Mouse (Mus musculus): ENCODE data around the gene Abhd17a. TPM values are rescaled to one million over a fixed set of nuclear protein-coding genes. Genes with fewer than 3 reads are reported as not detected.

Gene Abhd17a
- total RNA-seq, 1 experiment = 67.9 TPM

DNA sequence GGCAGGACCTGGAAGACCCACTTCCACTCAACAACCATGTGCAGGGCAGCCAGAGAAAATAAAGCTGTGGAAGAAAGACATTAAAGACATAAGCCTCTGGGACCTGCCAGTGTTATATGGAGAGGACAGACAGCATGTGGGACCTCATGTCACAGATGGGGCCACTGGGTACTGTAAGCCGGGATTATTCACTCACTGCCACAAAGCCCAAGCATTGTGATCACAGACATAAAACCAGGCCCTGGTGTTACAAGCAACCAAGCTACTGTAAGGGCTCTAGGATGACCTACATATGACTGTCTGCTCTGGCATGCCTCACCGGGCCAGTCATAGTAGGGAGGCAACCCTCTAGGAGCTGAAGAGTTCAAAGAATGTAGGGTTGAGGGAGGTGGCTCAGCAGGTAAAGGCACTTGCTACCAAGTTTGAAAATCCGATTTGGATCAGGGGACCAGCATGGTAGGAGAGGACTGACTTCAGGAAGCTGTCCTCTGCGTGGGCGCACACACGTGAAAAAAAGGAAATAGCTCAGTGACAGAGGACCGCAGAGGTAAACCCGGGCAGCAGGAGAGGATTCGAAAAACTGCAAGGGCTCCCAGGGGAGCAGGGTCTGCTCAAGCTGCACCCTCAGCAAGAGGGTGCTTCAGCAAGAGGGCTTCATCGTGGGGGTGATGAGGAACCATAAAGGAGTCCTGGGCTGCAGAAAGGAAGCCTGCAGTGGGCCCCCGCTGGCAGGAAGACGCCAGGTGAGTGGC, 838 bp downstream of the Abhd17a start:
- TF ChIP-seq MAFK (IDR thresholded peaks at IDR 0.05; ENCODE audit: insufficient read depth, low read depth, low read length) (no peak), HCFC1 (IDR thresholded peaks at IDR 0.05; ENCODE audit: borderline replicate concordance, insufficient read depth, low read length) (no peak), CHD2 (IDR thresholded peaks at IDR 0.05; ENCODE audit: low read depth, low read length) (no peak), ZC3H11A (IDR thresholded peaks at IDR 0.05; ENCODE audit: borderline replicate concordance, low read depth, low read length) (no peak)
- no peak for DNase-seq (ENCODE audit: low read depth, low spot score)
- H3K27ac ChIP-seq (ENCODE audit: insufficient read depth, low read depth, low read length, poor library complexity, severe bottlenecking) = no peak overlapping the region
- in situ Hi-C loops (cut with MboI; ENCODE audit: low sequenced_read_pairs in 2 of 2, unreplicated experiment in 2 of 2) = no loop called here
- H3K4me3 ChIP-seq (ENCODE audit: insufficient read depth in 1 of 2, low read depth in 1 of 2, low read length in 2 of 2, poor library complexity in 1 of 2, severe bottlenecking in 1 of 2) = peak overlapping the region; percentile 93 to 99
- H3K9ac ChIP-seq (ENCODE audit: insufficient read depth, low read depth, low read length, poor library complexity, severe bottlenecking) = peak overlapping the region; percentile 94
- no peaks in the 10 kb centered on the region for H3K9me3 ChIP-seq (ENCODE audit: control insufficient read depth, insufficient read depth, low read depth, low read length)
- H3K36me3 ChIP-seq (ENCODE audit: control insufficient read depth, insufficient read depth, low read length, poor library complexity, severe bottlenecking) = no peaks in the 10 kb centered on the region; the same call in 1 of the 2 replicates
- H3K4me1 ChIP-seq (ENCODE audit: control insufficient read depth in 2 of 2, insufficient read depth in 2 of 2, low read length in 2 of 2, poor library complexity in 1 of 2) = peaks cover 2 to 15% of the 10 kb centered on the region in 2 experiments; a peak in 3 of 4 replicates

DNA sequence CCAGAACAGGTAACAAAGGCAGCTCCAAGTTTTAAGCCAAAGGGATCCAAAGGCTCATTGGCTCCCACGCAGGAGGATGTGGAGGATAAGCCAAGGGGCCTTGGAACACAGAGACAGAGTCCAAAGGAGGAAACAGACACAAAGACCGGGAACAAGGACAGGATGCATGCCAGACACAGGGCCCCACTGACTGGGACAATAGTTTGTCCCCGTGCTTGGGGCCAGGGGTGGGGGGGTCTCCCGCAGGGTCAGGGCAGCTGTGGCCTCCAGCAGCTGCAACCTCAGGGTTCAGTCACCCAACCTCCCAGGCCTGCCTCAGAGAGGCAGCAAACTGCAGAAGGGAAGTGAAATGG, 2.9 kb downstream of the Abhd17a start:
- in situ Hi-C loops (cut with MboI; ENCODE audit: low sequenced_read_pairs in 2 of 2, unreplicated experiment in 2 of 2) = no loop called here
- peaks cover 3 to 18% of the 10 kb centered on the region in 2 experiments; a peak in 3 of 4 replicates for H3K4me1 ChIP-seq (ENCODE audit: control insufficient read depth in 2 of 2, insufficient read depth in 2 of 2, low read length in 2 of 2, poor library complexity in 1 of 2)
- no peak overlapping the region for H3K27ac ChIP-seq (ENCODE audit: insufficient read depth, low read depth, low read length, poor library complexity, severe bottlenecking)
- H3K4me3 ChIP-seq (ENCODE audit: insufficient read depth in 1 of 2, low read depth in 1 of 2, low read length in 2 of 2, poor library complexity in 1 of 2, severe bottlenecking in 1 of 2) = 0 out of 4 replicates have a peak overlapping the region, but pooled peaks of 1 of the 2 experiments have one; percentile 6
- H3K9me3 ChIP-seq (ENCODE audit: control insufficient read depth, insufficient read depth, low read depth, low read length) = no peaks in the 10 kb centered on the region
- H3K9ac ChIP-seq (ENCODE audit: insufficient read depth, low read depth, low read length, poor library complexity, severe bottlenecking) = no peak overlapping the region
- no peaks in the 10 kb centered on the region; the same call in 1 of the 2 replicates for H3K36me3 ChIP-seq (ENCODE audit: control insufficient read depth, insufficient read depth, low read length, poor library complexity, severe bottlenecking)
- TF ChIP-seq CHD2 (IDR thresholded peaks at IDR 0.05; ENCODE audit: low read depth, low read length) = no peak
- no peak for DNase-seq (ENCODE audit: low read depth, low spot score)

DNA sequence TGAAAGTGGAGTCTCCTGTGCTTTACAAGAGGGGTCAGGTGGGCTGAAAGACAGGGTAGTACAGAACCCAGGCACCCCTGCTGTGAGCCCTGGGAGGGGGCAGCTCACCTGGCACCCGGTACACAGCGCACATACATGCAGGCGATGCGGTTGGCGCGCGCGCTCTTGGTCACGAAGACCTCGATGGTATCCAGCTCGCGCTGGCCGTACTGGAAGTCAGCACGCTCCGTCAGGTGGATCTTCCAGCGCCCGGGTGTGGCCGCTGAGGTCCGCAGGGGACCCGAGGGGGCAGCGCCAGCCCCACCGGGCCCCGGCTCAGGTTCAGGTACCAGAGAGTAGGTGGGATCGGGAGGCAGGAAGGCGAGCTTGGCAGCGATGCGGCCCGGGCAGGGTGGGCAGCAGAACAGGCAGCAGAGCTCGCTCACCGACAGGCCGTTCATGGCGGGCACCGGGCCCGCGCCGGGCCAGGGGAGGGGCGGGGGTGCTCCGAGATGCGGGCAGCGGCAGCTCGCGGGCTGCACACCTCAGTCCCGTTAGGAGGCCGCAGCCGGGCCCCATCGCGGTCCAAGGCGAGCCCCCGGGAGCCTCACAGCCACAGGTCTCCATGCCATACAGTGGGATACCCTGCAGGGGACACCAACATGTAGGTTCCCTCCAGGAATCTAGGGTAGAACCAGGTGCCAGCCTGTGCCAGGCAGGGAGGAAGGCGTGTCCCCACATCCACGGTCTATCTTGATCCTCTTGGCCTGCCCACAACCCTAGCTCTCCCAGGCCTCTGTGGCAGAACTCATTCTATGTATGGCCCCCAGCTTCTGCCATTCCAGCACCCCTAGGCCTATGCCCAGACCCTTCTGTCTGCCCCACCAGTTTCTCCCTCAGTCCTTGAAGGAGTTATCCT, 3.5 kb downstream of the Abhd17a start:
- H3K4me1 ChIP-seq (ENCODE audit: control insufficient read depth in 2 of 2, insufficient read depth in 2 of 2, low read length in 2 of 2, poor library complexity in 1 of 2) = peaks cover 3 to 18% of the 10 kb centered on the region in 2 experiments; a peak in 3 of 4 replicates
- no peak for TF ChIP-seq ZC3H11A (IDR thresholded peaks at IDR 0.05; ENCODE audit: borderline replicate concordance, low read depth, low read length)
- TF ChIP-seq CHD2 (IDR thresholded peaks at IDR 0.05; ENCODE audit: low read depth, low read length) = no peak
- no peak for TF ChIP-seq MAFK (IDR thresholded peaks at IDR 0.05; ENCODE audit: insufficient read depth, low read depth, low read length)
- no peak for TF ChIP-seq HCFC1 (IDR thresholded peaks at IDR 0.05; ENCODE audit: borderline replicate concordance, insufficient read depth, low read length)
- no peak for TF ChIP-seq ZNF384 (IDR thresholded peaks at IDR 0.05; ENCODE audit: low read depth, low read length)
- H3K9me3 ChIP-seq (ENCODE audit: control insufficient read depth, insufficient read depth, low read depth, low read length) = no peaks in the 10 kb centered on the region
- no peak for DNase-seq (ENCODE audit: low read depth, low spot score)
- no peaks in the 10 kb centered on the region; the same call in 1 of the 2 replicates for H3K36me3 ChIP-seq (ENCODE audit: control insufficient read depth, insufficient read depth, low read length, poor library complexity, severe bottlenecking)
- peak overlapping the region; percentile 6 to 56; a peak in 2 of 4 replicates for H3K4me3 ChIP-seq (ENCODE audit: insufficient read depth in 1 of 2, low read depth in 1 of 2, low read length in 2 of 2, poor library complexity in 1 of 2, severe bottlenecking in 1 of 2)
- 0 out of 2 replicates have a peak overlapping the region, but pooled peaks have one; percentile 43 for H3K9ac ChIP-seq (ENCODE audit: insufficient read depth, low read depth, low read length, poor library complexity, severe bottlenecking)
- H3K27ac ChIP-seq (ENCODE audit: insufficient read depth, low read depth, low read length, poor library complexity, severe bottlenecking) = no peak overlapping the region
- in situ Hi-C loops (cut with MboI; ENCODE audit: low sequenced_read_pairs in 2 of 2, unreplicated experiment in 2 of 2) = no loop called here

DNA sequence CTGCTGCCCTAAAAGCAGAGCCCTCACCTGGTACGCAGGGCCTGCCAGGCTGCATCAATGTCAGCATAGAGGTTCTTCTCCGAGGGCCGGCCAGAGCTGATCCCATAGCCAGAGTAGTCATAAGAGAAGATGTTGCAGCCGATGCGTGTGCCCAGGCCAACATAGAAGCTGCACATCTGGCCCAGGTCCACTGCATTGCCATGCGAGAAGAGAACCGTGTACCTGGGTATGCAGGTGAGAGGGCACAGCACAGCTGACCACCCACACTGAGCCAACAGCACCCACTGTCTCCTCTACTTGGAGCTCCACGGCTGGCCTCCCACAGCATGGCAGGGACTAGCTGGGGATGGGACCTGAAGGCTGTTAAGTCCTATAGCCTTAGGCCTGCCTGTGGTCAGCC, 4.6 kb downstream of the Abhd17a start:
- H3K4me3 ChIP-seq (ENCODE audit: insufficient read depth in 1 of 2, low read depth in 1 of 2, low read length in 2 of 2, poor library complexity in 1 of 2, severe bottlenecking in 1 of 2) = no peak overlapping the region
- in situ Hi-C loops (cut with MboI; ENCODE audit: low sequenced_read_pairs in 2 of 2, unreplicated experiment in 2 of 2) = no loop called here

More for the DNA sequence above, 4.6 kb downstream of the Abhd17a start:
- Histone ChIP-seq H3K9ac (ENCODE audit: insufficient read depth, low read depth, low read length, poor library complexity, severe bottlenecking) (no peak overlapping the region), H3K27ac (ENCODE audit: insufficient read depth, low read depth, low read length, poor library complexity, severe bottlenecking) (no peak overlapping the region), H3K4me1 (ENCODE audit: control insufficient read depth in 2 of 2, insufficient read depth in 2 of 2, low read length in 2 of 2, poor library complexity in 1 of 2) (peaks cover 3 to 16% of the 10 kb centered on the region in 2 experiments; a peak in 3 of 4 replicates), H3K36me3 (ENCODE audit: control insufficient read depth, insufficient read depth, low read length, poor library complexity, severe bottlenecking) (no peaks in the 10 kb centered on the region; the same call in 1 of the 2 replicates), H3K9me3 (ENCODE audit: control insufficient read depth, insufficient read depth, low read depth, low read length) (no peaks in the 10 kb centered on the region)
- TF ChIP-seq HCFC1 (IDR thresholded peaks at IDR 0.05; ENCODE audit: borderline replicate concordance, insufficient read depth, low read length) (no peak), ZC3H11A (IDR thresholded peaks at IDR 0.05; ENCODE audit: borderline replicate concordance, low read depth, low read length) (no peak), ZNF384 (IDR thresholded peaks at IDR 0.05; ENCODE audit: low read depth, low read length) (no peak)
- DNase-seq (ENCODE audit: low read depth, low spot score) = no peak

All from ES-E14 (cell line).